Mouse (Mus musculus): Measurements from ENCODE around the gene Fgd2.
A peak's percentile ranks its signal among the peaks of the same experiment; 100 is the strongest.
"Not testable (repeated sequence)": the region's sequence is repeated elsewhere in the genome, so short reads cannot be mapped to it uniquely, and the experiment has no call there.

Gene Fgd2

DNA sequence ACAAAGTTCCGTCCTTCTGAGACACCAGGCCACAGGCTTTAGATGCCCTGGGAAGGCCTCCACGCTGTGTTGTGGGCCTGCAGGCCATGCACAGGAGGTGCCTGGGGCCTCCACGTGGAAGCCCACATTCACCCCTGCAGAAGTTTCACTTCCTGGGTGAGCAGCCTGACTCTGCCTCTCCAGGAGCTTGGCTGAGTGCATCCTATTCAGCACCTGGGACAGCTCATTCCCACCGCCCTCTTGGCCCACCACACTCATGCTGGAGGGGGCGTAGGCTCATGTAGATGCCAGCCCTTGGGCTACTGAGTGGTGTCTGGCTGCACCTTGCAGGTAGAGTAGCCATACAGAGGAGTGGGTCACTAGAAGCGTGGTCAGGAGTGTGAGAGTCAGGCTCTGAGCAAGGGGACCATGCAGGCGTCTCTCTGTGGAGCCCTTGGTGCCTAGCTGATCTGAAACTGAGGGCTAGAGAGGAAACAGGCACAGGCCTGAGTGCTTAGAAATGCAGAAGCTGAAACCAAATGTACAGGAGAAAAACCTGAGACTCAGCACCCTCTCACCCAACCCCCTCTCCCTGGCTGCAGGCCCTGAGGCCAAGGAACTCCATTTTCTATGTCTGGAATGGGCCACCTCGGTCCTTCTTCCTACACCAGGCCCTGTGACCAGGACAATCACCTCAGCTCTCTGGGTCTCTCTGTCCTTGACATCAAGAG is 1.4 kb downstream of the Fgd2 start:
- DNase-seq (ENCODE audit: low read depth in 2 of 2, low spot score in 2 of 2), result no peak

GRCm38 (mm10) chr17:29363109-29363508 is 2.4 kb downstream of the Fgd2 start:
- no peak for DNase-seq (ENCODE audit: low read depth in 2 of 2, low spot score in 2 of 2)

- DNase-seq (ENCODE audit: low read depth in 2 of 2, low spot score in 2 of 2), result no peak
These were observed 4.4 kb downstream of the Fgd2 start for GRCm38 (mm10) chr17:29365105-29365621.

DNA sequence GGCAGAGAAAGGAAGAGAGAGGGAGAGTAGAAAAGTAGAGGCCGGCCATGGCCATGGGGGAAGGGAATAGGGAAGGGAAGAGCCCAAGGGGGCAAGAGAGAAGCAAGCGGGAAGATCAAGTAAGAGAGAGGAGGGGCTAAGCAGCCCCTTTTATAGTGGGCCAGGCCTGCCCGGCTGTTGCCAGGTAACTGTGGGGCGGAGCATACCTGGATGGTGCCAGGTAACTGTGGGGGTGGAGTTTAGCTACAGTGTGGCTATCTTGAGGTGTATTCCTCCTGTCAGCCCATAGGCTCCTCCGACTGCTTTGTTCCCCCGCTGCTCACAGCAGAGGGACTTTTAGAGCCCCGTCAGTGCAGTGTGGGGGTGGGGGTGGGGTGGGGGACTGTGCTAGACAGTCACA is 8.0 kb downstream of the Fgd2 start:
- no peak for DNase-seq (ENCODE audit: low read depth in 2 of 2, low spot score in 2 of 2)

DNA sequence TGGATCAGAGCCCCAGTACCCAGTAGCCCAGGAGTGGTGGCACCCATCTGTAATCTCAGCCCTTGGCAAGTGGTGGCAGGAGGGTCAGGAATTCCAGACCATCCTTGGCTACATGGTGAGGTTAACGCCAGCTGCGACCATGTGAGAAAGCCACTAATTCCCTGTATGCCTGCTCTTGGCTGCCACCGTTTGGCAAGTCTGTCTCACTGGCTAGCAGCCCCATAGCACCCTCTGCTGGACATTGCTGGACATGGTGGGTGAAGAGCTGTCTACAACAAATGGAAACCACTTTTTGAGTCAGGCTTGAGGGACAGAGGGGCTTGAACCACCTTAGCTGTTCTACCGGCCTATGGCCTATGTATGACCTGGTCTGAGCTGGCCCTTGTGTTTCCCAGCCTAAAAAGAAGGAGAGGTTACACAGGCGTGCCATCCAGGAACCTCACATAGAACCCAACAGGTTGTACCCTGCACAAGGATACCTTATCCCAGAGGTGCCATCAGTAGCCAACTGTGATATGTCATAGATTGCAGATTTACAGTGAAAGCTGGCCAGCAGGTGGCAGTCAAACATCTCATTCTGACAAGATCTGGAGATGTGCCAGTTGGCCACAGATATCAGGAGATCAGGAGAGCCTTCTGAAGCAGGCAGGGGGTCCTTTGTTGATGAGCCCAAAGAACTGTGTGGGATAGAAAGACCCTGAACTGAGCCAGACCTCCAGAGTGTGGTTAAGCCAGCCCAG is 10.4 kb downstream of the Fgd2 start:
- peak; percentile 90 to 94 for DNase-seq (ENCODE audit: low read depth in 2 of 2, low spot score in 2 of 2)

GRCm38 (mm10) chr17:29375871-29376270 is 15.2 kb downstream of the Fgd2 start:
- DNase-seq (ENCODE audit: low read depth in 2 of 2, low spot score in 2 of 2), result no peak

GRCm38 (mm10) chr17:29378056-29378455 is 17.3 kb downstream of the Fgd2 start:
- DNase-seq (ENCODE audit: low read depth in 2 of 2, low spot score in 2 of 2), result no peak

- no peak for DNase-seq (ENCODE audit: low read depth in 2 of 2, low spot score in 2 of 2)
These were observed 19.5 kb downstream of the Fgd2 start for GRCm38 (mm10) chr17:29380241-29380640.

- peak; percentile 57 to 65 for DNase-seq (ENCODE audit: low read depth in 2 of 2, low spot score in 2 of 2)
These were observed 20.8 kb downstream of the Fgd2 start for GRCm38 (mm10) chr17:29381472-29381871.

- DNase-seq (ENCODE audit: low read depth in 2 of 2, low spot score in 2 of 2), result no peak
These were observed 21.7 kb downstream of the Fgd2 start for GRCm38 (mm10) chr17:29382417-29382816.

DNA sequence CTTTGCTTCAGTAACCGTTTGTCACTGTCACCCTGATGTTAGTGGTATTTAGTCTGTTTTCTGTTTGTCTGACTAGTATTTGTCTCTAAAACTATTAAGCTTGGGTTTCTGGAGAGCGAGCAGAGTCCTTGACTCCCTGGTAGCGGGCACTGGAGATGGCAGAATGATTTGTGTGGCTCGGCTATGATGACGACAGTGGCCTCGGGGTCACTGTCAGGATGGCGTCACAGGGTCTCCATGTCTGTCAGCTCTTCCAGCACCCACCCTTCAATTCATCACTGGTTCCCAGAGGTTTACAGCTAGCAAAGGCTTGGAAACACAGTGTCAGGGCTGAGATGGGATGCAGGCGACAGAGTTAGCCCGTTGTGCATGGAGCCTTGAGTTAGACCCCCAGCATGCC is 23.2 kb downstream of the Fgd2 start:
- no peak for DNase-seq (ENCODE audit: low read depth in 2 of 2, low spot score in 2 of 2)

GRCm38 (mm10) chr17:29384850-29385438 is 24.2 kb downstream of the Fgd2 start:
- no peak for DNase-seq (ENCODE audit: low read depth in 2 of 2, low spot score in 2 of 2)

DNA sequence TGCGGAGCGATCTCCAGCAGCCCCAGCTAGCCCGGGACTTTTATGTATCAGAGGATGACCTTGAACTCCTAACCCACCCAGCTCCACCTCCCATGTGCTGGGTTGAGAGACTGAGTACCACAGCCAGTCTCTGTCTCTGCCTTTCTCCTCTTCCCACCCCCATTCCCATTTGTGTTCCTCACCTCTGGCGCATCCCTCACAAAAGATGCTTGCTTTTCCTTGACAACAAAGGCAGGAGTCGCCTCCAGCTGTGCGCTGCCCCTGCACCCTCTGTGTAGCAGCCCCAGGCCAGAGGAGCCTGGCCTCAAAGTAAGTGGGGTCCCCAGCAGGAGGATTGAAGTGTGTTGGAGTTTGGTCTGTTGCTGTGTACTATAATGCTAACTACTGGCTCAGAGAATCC is 25.0 kb downstream of the Fgd2 start:
- DNase-seq (ENCODE audit: low read depth in 2 of 2, low spot score in 2 of 2), result no peak

GRCm38 (mm10) chr17:29388978-29389377 is 28.3 kb downstream of the Fgd2 start:
- DNase-seq (ENCODE audit: low read depth in 2 of 2, low spot score in 2 of 2), result no peak

- DNase-seq (ENCODE audit: low read depth in 2 of 2, low spot score in 2 of 2), result no peak
These were observed 30.6 kb downstream of the Fgd2 start for GRCm38 (mm10) chr17:29391280-29391679.

GRCm38 (mm10) chr17:29393335-29394089 is 32.8 kb downstream of the Fgd2 start:
- peak; percentile 62 to 72 for DNase-seq (ENCODE audit: low read depth in 2 of 2, low spot score in 2 of 2)

GRCm38 (mm10) chr17:29394106-29394760 is 33.5 kb downstream of the Fgd2 start:
- DNase-seq (ENCODE audit: low read depth in 2 of 2, low spot score in 2 of 2), result peak; percentile 68 to 76

DNA sequence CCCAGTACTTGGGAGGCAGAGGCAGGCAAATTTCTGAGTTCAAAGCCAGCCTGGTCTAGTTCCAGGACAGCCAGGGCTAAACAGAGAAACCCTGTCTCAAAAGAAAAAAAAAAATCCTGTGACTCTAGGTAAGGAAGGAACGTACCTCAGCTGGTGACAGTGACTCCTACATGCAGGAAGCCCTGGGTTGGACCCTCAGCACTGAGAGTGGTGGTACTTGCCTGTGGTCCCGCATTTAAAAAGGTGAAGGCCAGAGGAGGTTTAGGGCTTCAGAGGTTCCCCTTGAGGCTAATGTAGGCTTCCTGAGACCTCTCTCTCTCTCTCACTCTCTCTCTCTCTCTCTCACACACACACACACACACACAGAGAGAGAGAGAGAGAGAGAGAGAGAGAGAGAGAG is 34.0 kb downstream of the Fgd2 start:
- not testable (repeated sequence) for DNase-seq (ENCODE audit: low read depth in 2 of 2, low spot score in 2 of 2)

GRCm38 (mm10) chr17:29395381-29395780 is 34.7 kb downstream of the Fgd2 start:
- DNase-seq (ENCODE audit: low read depth in 2 of 2, low spot score in 2 of 2), result peak; percentile 37 to 41

- DNase-seq (ENCODE audit: low read depth in 2 of 2, low spot score in 2 of 2), result no peak
These were observed 35.5 kb downstream of the Fgd2 start for GRCm38 (mm10) chr17:29396056-29396799.
